Mouse (Mus musculus) c-Kit-positive CD71-positive TER-119-negative erythroid progenitor cells, embryonic 14.5 days (primary cell): ENCODE results near the gene Rwdd2a.
"Not testable (repeated sequence)": the region's sequence is repeated elsewhere in the genome, so short reads cannot be mapped to it uniquely, and the experiment has no call there.

ENCODE experiments used
- DNase-seq: peaks from one replicate; pipeline ENCODE4 v3.0.0-alpha.2; 2013; ENCODE audit warnings: low read depth

The Rwdd2a gene

GRCm38 (mm10) chr9:86592676-86593668 is 21.2 kb downstream of the Rwdd2a start:
- no peak for DNase-seq

GRCm38 (mm10) chr9:86594357-86594767 is 22.6 kb downstream of the Rwdd2a start:
- not testable (repeated sequence) for DNase-seq

GRCm38 (mm10) chr9:86596983-86597382 is 25.2 kb downstream of the Rwdd2a start:
- DNase-seq = not testable (repeated sequence)

- DNase-seq = no peak
Observed at GRCm38 (mm10) chr9:86599723-86600303, 28.0 kb downstream of the Rwdd2a start.

- no peak for DNase-seq
Observed at GRCm38 (mm10) chr9:86605776-86606175, 34.0 kb downstream of the Rwdd2a start.

- DNase-seq = no peak
Observed at GRCm38 (mm10) chr9:86612091-86612490, 40.3 kb downstream of the Rwdd2a start.

GRCm38 (mm10) chr9:86615765-86616164 is 44.0 kb downstream of the Rwdd2a start:
- no peak for DNase-seq

GRCm38 (mm10) chr9:86617837-86618492 is 46.2 kb downstream of the Rwdd2a start:
- DNase-seq = no peak

GRCm38 (mm10) chr9:86619341-86620139 is 47.7 kb downstream of the Rwdd2a start:
- no peak for DNase-seq

GRCm38 (mm10) chr9:86622062-86622461 is 50.3 kb downstream of the Rwdd2a start:
- no peak for DNase-seq

GRCm38 (mm10) chr9:86624039-86624438 is 52.2 kb downstream of the Rwdd2a start:
- no peak for DNase-seq
